Mouse (Mus musculus) hindbrain, embryonic 15.5 days (tissue): ENCODE measurements around the gene Polrmt. TPM values are rescaled to one million over a fixed set of nuclear protein-coding genes. Genes with fewer than 3 reads are reported as not detected.
"Not testable (repeated sequence)": the region's sequence is repeated elsewhere in the genome, so short reads cannot be mapped to it uniquely, and the experiment has no call there.

Source experiments
- ATAC-seq: fragments of 200-750 bp; cut with Nextera tagmentation; 2 replicates; pipeline ENCODE4 v1.8.0; 2017; ENCODE audit warnings: low read depth, moderate number of reproducible peaks, moderate TSS enrichment; ENCODE audit not compliant: low FRiP score
- H3K27ac ChIP-seq: fragments of 300-500 bp; sonication (generic); replicated peaks from 2 replicates; pipeline ENCODE4 v1.5.1; 2015; ENCODE audit warnings: mild to moderate bottlenecking, inconsistent platforms
- H3K27me3 ChIP-seq: fragments of 300-500 bp; sonication (generic); 2 replicates; pipeline ENCODE4 v1.6.1; 2015; ENCODE audit warnings: control low read depth, inconsistent platforms
- H3K36me3 ChIP-seq: fragments of 300-500 bp; sonication (generic); 2 replicates; pipeline ENCODE4 v1.6.1; 2015; ENCODE audit warnings: control low read depth, inconsistent platforms
- H3K4me1 ChIP-seq: fragments of 300-500 bp; sonication (generic); replicated peaks from 2 replicates; pipeline ENCODE4 v1.6.1; 2015; ENCODE audit warnings: control low read depth, inconsistent platforms
- H3K4me2 ChIP-seq: fragments of 300-500 bp; sonication (generic); 2 replicates; pipeline ENCODE4 v1.6.1; 2015; ENCODE audit warnings: moderate library complexity, mild to moderate bottlenecking, inconsistent platforms
- H3K4me3 ChIP-seq: fragments of 300-500 bp; sonication (generic); 2 replicates; pipeline ENCODE4 v1.5.1; 2015; ENCODE audit warnings: mild to moderate bottlenecking, inconsistent platforms
- H3K9ac ChIP-seq: fragments of 300-500 bp; sonication (generic); 2 replicates; pipeline ENCODE4 v1.6.1; 2015; ENCODE audit warnings: inconsistent platforms
- H3K9me3 ChIP-seq: fragments of 300-500 bp; sonication (generic); 2 replicates; pipeline ENCODE4 v1.6.1; 2016; ENCODE audit warnings: control low read depth, inconsistent platforms
- WGBS: fragments of 180-500 bp; shearing (Covaris S2); methylation state at CpG from one replicate; pipeline ENCODE4 v1.1.7; 2015; 5-methylcytosine and 5-hydroxymethylcytosine counted together
- polyA plus RNA-seq: library from polyadenylated mRNA; unstranded; fragments of >200 nt; fragmentation: Nextera tagmentation; extraction: Ambion mirVana; gene quantifications from 2 replicates; pipeline ENCODE4 v1.2.1, GENCODE M21; 2015

Polrmt gene
- polyA plus RNA-seq, 1 experiment from 2014 or later, result 43.0 TPM

DNA sequence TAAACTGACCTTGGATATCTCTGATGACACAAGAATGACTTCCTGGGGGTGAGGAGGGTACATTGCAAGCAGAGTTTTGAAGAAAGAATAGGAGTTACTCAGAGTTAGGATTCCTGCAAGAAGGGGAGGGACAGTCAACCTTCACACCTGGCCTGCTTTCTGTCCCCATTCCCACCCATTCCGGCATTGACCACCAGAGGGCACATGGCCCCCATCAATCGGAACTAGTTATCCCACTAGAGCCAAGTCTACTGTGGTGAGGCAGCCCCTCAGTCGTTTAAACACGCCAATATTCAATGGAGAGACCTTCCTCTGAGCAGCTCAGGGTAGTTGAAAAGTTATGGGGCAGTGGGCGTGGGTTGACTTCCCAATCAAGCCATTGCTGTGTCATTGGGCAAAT, 22.0 kb upstream of the Polrmt start:
- H3K9me3 ChIP-seq, result no peaks in the 10 kb centered on the region
- H3K4me1 ChIP-seq, result peaks cover 39% of the 10 kb centered on the region
- 0 out of 2 replicates have a peak overlapping the region, but pooled peaks have one; percentile 70 for H3K4me3 ChIP-seq
- peak overlapping the region; percentile 86 for H3K4me2 ChIP-seq
- peak overlapping the region; percentile 87; the same call in 1 of the 2 replicates for H3K27ac ChIP-seq
- ATAC-seq, result no peak
- H3K27me3 ChIP-seq, result no peaks in the 10 kb centered on the region
- no peak overlapping the region for H3K9ac ChIP-seq
- 2% methylated on average over 5 of the region's 5 CpGs for WGBS
- H3K36me3 ChIP-seq, result no peaks in the 10 kb centered on the region

DNA sequence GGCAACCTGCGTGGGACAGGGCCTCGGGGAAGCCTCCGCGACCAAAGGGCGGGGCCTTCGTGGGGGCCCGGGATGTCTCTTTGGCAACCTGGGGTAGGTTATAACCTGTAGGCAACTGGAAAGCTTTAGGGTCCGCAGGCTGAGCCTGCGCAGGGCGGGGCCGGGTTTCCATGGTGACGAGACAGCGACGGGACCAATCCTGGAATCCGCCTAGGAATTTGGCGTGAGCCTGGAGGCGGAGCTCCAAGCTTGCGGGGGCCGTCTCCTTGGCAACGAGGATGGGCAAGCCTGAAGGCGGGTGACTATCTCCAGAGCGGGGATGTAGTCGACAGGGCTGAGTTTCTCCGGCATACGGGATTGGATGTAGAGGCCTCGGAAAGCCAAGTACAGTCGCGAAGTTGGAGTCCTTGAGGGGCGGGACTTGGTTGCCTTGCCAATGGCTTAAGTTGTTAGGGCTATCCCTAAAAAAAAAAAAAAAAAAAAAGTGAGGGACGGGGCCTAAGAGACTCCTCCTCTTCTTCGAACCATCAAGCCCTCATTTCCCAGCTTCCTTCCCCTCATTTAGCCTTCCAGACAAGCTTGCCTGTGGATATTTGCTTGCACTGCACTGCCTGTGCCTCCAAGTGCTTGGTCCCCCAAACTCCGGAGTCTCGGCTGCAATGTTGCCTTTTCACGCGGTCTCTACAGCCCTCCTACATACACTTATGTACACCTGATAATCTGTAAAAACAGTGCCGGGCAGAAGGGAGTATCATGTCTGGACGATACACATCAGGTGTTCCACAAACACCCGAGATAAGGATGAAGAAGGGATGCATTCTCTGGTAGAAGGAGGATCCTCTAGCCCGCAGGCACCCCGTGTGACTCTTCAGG, 21.2 kb upstream of the Polrmt start:
- Histone ChIP-seq H3K4me3 (peak overlapping the region; percentile 70), H3K4me2 (peak overlapping the region; percentile 86), H3K9me3 (no peaks in the 10 kb centered on the region), H3K9ac (peak overlapping the region; percentile 76), H3K4me1 (peaks cover 39% of the 10 kb centered on the region), H3K27ac (peak overlapping the region; percentile 87), H3K27me3 (no peaks in the 10 kb centered on the region), H3K36me3 (no peaks in the 10 kb centered on the region)
- peak; percentile 86 for ATAC-seq
- 11% methylated on average over 39 of the region's 40 CpGs for WGBS

DNA sequence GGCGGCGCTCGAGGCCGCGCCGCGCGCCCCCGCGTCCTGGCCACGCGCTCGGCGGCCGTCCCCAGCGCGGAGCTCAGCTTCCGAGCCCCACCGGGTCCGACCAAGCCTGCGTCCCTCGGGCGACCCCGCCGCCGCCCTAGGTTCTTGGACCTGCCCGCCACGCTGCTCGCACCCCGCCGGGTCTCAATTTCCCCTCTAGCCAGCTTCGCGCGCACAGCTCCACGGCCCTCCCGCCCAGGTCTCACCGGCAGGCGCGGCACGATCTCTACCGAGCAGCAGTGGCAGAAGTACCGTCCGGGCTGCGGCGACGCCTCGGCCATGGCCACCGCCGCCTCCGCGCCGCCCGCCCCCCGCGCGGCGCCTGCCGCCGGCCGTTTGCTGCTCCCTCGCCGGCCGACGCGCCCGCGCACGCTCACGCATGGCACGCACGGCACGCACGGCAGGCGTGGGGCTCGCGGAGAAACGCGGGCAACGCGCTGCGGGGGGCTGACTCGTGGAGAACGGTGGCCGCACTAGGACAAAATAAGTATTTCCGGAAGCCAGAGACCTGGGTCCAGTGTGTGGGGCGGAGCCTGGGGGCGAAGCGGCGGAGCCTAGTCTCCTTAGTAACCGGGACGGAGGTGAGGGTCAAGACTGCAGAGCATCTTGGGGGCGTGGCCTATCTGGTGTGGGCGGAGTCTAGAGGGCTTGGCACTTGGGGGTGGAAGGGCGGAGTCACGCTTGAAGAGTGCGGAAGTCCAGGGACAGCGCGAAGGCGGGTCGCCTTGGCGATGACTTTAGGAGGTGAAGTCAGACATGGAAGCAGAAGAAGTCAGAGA, 20.3 kb upstream of the Polrmt start, which contains the start of gene Rnf126:
Rnf126 (minus strand) TSS at position 445 of the 818 bp plus-strand sequence.
- H3K4me2 ChIP-seq, result peak within 1 kb of the TSS; percentile 86
- H3K9me3 ChIP-seq, result no peaks in the 10 kb centered on the region
- H3K4me1 ChIP-seq, result peaks cover 39% of the 10 kb centered on the region
- peak; percentile 90 for ATAC-seq
- peaks cover 7% of the 10 kb centered on the region for H3K36me3 ChIP-seq
- H3K4me3 ChIP-seq, result peak within 1 kb of the TSS; percentile 70
- H3K27me3 ChIP-seq, result no peaks in the 10 kb centered on the region
- WGBS, result under 1% methylated on average over 101 of the region's 101 CpGs
- H3K9ac ChIP-seq, result peak within 1 kb of the TSS; percentile 76
- peak within 1 kb of the TSS; percentile 87 for H3K27ac ChIP-seq

DNA sequence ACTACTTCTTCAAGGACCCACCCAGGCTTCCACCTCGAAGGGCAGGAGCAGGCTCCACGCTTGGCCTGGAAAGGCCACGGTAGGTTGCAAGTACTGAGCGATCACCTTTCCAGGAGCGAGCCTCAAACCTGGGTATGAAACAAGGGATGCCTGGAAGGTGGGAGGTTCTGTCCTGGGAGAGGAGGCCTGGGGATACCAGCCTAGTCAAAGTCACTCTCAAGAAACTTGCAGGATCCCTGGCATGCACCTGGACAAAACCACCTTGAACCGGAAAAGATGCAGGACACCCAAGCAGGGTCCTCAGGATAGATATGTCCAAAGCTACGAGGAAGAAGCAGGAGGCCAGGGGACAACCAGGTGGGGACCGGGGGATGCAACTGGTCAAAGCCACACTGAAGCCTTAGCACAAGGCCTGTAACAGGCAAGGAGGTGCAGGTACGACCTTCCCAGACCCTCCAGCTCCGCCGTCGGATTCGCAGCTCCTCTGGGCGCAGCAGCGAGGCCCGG, 19.7 kb upstream of the Polrmt start:
- no peaks in the 10 kb centered on the region for H3K9me3 ChIP-seq
- H3K9ac ChIP-seq, result peak overlapping the region; percentile 76
- 12% methylated on average over 16 of the region's 16 CpGs for WGBS
- H3K4me2 ChIP-seq, result peak overlapping the region; percentile 86
- peak overlapping the region; percentile 87 for H3K27ac ChIP-seq
- H3K27me3 ChIP-seq, result no peaks in the 10 kb centered on the region
- ATAC-seq, result no peak
- peaks cover 14% of the 10 kb centered on the region for H3K36me3 ChIP-seq
- H3K4me1 ChIP-seq, result peaks cover 39% of the 10 kb centered on the region
- peak overlapping the region; percentile 70 for H3K4me3 ChIP-seq

DNA sequence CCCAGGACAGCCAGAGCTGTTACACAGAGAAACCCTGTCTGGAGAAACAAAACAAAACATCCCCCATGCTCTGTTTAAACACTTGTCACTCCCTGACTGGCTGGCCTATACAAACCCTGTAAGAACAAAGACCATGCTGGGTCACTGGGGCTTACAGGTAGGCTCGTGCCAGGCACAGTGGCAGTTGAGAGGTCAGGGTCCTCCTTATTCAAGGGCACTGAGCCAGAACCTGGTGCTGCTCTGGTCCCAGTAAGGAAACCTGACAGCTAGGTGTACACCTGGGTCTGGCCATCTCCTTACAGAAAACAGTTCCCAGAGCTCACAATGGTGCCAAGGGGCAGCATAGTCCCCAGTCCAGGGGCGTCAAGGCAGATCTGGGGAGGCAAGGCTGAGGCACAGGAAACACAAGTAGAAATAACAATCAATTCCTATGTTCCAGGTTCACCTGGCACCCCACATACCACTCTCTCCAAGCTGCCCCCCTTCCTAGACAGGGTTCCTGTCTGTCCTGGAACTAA, 18.9 kb upstream of the Polrmt start:
- ATAC-seq, result no peak
- WGBS, result 67% methylated on average over 2 of the region's 2 CpGs

DNA sequence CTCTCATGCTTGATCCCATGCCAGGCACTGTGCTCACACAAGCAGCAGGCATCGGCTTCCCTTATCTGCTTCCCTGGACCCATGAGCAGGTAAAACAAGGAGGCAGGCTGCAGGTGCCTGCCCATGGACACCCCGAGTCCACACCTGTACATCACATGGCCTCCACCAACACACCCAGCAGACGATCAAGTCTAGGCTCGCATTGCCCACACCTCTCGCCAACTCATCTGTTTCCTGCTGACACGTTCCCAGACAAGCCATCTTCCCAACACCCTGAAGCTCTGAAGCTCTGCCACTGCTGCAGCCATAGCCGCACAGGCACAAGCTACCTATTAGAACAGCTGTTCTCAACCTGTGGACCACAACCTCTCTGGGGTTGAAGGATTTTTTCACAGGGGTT, 17.9 kb upstream of the Polrmt start:
- WGBS, result 86% methylated on average over 7 of the region's 7 CpGs
- Histone ChIP-seq H3K4me2 (no peak overlapping the region), H3K27me3 (no peaks in the 10 kb centered on the region), H3K36me3 (peaks cover 25% of the 10 kb centered on the region), H3K9ac (no peak overlapping the region), H3K4me3 (no peak overlapping the region), H3K9me3 (no peaks in the 10 kb centered on the region), H3K4me1 (peaks cover 39% of the 10 kb centered on the region), H3K27ac (no peak overlapping the region)
- ATAC-seq, result no peak

More for the DNA sequence above, 18.9 kb upstream of the Polrmt start:
- peak overlapping the region; percentile 70 for H3K4me3 ChIP-seq
- H3K36me3 ChIP-seq, result peaks cover 21% of the 10 kb centered on the region
- H3K9me3 ChIP-seq, result no peaks in the 10 kb centered on the region
- H3K27me3 ChIP-seq, result no peaks in the 10 kb centered on the region
- H3K9ac ChIP-seq, result peak overlapping the region; percentile 76
- peak overlapping the region; percentile 86 for H3K4me2 ChIP-seq
- peaks cover 39% of the 10 kb centered on the region for H3K4me1 ChIP-seq
- H3K27ac ChIP-seq, result no peak overlapping the region

GRCm38 (mm10) chr10:79762875-79763274, 16.5 kb upstream of the Polrmt start:
- Histone ChIP-seq H3K9me3 (no peaks in the 10 kb centered on the region), H3K27me3 (no peaks in the 10 kb centered on the region), H3K4me3 (no peak overlapping the region), H3K36me3 (peaks cover 38% of the 10 kb centered on the region), H3K4me2 (no peak overlapping the region), H3K4me1 (peaks cover 30% of the 10 kb centered on the region), H3K27ac (no peak overlapping the region), H3K9ac (no peak overlapping the region)
- WGBS, result 90% methylated on average over 3 of the region's 3 CpGs
- no peak for ATAC-seq

DNA sequence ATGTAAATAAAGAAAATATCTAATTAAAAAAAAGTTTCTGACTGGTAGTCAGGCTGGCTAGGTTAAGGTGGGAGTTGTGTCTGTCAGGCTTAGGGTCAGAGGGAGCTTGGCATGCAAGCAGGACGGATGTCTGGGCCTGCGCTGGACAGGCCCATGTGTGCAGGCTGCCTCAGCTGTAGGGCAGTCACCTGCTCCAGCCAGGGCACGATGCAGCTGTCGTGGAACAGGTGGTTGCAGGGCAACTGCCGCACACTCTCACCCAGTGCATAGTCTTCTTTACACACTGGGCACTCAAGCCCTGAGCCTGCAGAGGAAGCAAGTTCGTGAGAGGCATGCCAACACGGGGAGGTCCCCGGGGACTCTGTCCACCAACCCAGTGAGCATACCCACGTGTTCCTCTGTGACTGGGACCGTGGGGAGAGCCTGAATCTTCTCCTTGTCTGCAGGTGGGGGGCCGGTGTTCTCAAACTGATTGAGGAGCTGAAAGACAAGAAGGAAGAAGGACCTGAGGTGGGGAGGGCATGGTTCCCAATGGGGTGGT, 14.3 kb upstream of the Polrmt start:
- H3K36me3 ChIP-seq, result peaks cover 53% of the 10 kb centered on the region
- no peak overlapping the region for H3K27ac ChIP-seq
- H3K9ac ChIP-seq, result no peak overlapping the region

GRCm38 (mm10) chr10:79759675-79760074, 13.3 kb upstream of the Polrmt start:
- not testable (repeated sequence) for H3K27me3 ChIP-seq, H3K4me3 ChIP-seq, ATAC-seq, H3K9ac ChIP-seq, H3K9me3 ChIP-seq, H3K27ac ChIP-seq, H3K4me2 ChIP-seq
- Histone ChIP-seq H3K4me1 (peaks cover 18% of the 10 kb centered on the region), H3K36me3 (peaks cover 53% of the 10 kb centered on the region)
- WGBS, result 96% methylated on average over 1 of the region's 1 CpGs

More for the DNA sequence above, 14.3 kb upstream of the Polrmt start:
- Histone ChIP-seq H3K4me2 (no peak overlapping the region), H3K27me3 (no peaks in the 10 kb centered on the region), H3K4me3 (no peak overlapping the region), H3K9me3 (no peaks in the 10 kb centered on the region), H3K4me1 (peaks cover 18% of the 10 kb centered on the region)
- no peak for ATAC-seq
- WGBS, result 92% methylated on average over 11 of the region's 11 CpGs

- WGBS, result 93% methylated on average over 24 of the region's 24 CpGs
Observed at GRCm38 (mm10) chr10:79756660-79757059, 10.3 kb upstream of the Polrmt start.

DNA sequence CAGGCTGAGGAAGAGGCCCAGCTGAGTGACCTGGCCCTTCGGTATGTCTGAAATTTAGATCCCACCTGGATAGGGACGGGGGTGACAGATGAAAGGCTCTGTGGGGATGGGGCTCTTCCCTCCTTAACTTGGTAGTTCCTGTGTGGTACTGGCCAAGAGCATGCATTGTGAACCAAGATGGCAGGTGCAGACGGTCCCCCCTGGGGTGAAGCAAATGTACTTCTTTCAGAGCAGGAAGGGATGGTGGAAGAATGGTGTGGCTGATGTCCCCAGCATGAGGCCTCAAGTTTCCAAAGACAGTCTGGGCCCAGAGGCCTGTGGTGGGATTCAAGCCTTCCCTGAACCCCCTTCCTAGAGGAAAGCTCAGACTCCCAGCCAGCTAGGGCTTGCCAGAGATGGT, 9.5 kb upstream of the Polrmt start:
- Histone ChIP-seq H3K27ac (no peak overlapping the region), H3K4me1 (peaks cover 11% of the 10 kb centered on the region), H3K9ac (no peak overlapping the region), H3K4me2 (no peak overlapping the region), H3K36me3 (peaks cover 37% of the 10 kb centered on the region), H3K9me3 (no peaks in the 10 kb centered on the region), H3K4me3 (no peak overlapping the region), H3K27me3 (no peaks in the 10 kb centered on the region)
- no peak for ATAC-seq
- 85% methylated on average over 3 of the region's 3 CpGs for WGBS

More at GRCm38 (mm10) chr10:79756660-79757059, 10.3 kb upstream of the Polrmt start:
- ATAC-seq, result no peak
- no peaks in the 10 kb centered on the region for H3K27me3 ChIP-seq
- H3K9ac ChIP-seq, result no peak overlapping the region
- H3K36me3 ChIP-seq, result peaks cover 45% of the 10 kb centered on the region
- H3K9me3 ChIP-seq, result no peaks in the 10 kb centered on the region
- H3K4me1 ChIP-seq, result peaks cover 11% of the 10 kb centered on the region
- no peak overlapping the region for H3K27ac ChIP-seq
- no peak overlapping the region for H3K4me2 ChIP-seq
- H3K4me3 ChIP-seq, result no peak overlapping the region
